Comparison of ENCODE assay signal across 8 mouse cellular contexts in genomic region chr5:112718655-112719306, GRCm38 (mm10).
A peak's percentile ranks its signal among the peaks of the same experiment; 100 is the strongest.
DNase-seq lines count a peak whose midpoint lies in the region; ATAC-seq and TF ChIP-seq lines count a peak whose summit lies in the region.

No protein-coding gene starts in this region.

- WGBS in hindbrain, embryonic 11.5 days, result 40% methylated on average over 12 of the region's 12 CpGs
- 38% methylated on average over 12 of the region's 12 CpGs for WGBS in liver, postnatal 0 days (ENCODE audit: insufficient replicate concordance)
- WGBS in neural tube, embryonic 15.5 days, result 21% methylated on average over 12 of the region's 12 CpGs

- H3K36me3 ChIP-seq in hindbrain, embryonic 11.5 days (ENCODE audit: control insufficient read depth, insufficient read depth, low read length), result no peaks in the 10 kb centered on the region
- no peaks in the 10 kb centered on the region for H3K36me3 ChIP-seq in liver, postnatal 0 days (replicated peaks; ENCODE audit: insufficient read depth, low read length)
- no peaks in the 10 kb centered on the region for H3K36me3 ChIP-seq in neural tube, embryonic 15.5 days

- H3K9me3 ChIP-seq in hindbrain, embryonic 11.5 days (ENCODE audit: control insufficient read depth, low read length), result no peaks in the 10 kb centered on the region
- no peaks in the 10 kb centered on the region for H3K9me3 ChIP-seq in liver, postnatal 0 days (ENCODE audit: low read length)
- H3K9me3 ChIP-seq in neural tube, embryonic 15.5 days (replicated peaks), result no peaks in the 10 kb centered on the region

- TF ChIP-seq EP300 in liver, postnatal 0 days (IDR thresholded peaks at IDR 0.05; ENCODE audit: low read depth), result no peak

- H3K4me3 ChIP-seq in hindbrain, embryonic 11.5 days (ENCODE audit: low read depth, low read length), result no peak overlapping the region
- H3K4me3 ChIP-seq in liver, postnatal 0 days (ENCODE audit: low read depth, low read length), result no peak overlapping the region
- no peak overlapping the region for H3K4me3 ChIP-seq in neural tube, embryonic 15.5 days (replicated peaks)

- H3K27me3 ChIP-seq in hindbrain, embryonic 11.5 days (ENCODE audit: control insufficient read depth, insufficient read depth, low read length), result no peaks in the 10 kb centered on the region
- no peaks in the 10 kb centered on the region for H3K27me3 ChIP-seq in liver, postnatal 0 days (ENCODE audit: insufficient read depth, low read length)
- H3K27me3 ChIP-seq in neural tube, embryonic 15.5 days (replicated peaks), result 0 out of 2 replicates have a peak, but pooled peaks cover 3% of the 10 kb centered on the region

- no peak overlapping the region for H3K4me2 ChIP-seq in hindbrain, embryonic 11.5 days (replicated peaks; ENCODE audit: low read depth, low read length)
- H3K4me2 ChIP-seq in liver, postnatal 0 days (ENCODE audit: low read depth, low read length), result no peak overlapping the region
- no peak overlapping the region for H3K4me2 ChIP-seq in neural tube, embryonic 15.5 days

- DNase-seq in spleen, postnatal 10 days (ENCODE audit: low spot score in 2 of 2), result peak; percentile 4 to 62
- DNase-seq in spleen, postnatal 36 days (ENCODE audit: low spot score in 2 of 2), result no peak
- peak; percentile 96 for DNase-seq in embryo, embryonic 10 days (ENCODE audit: low spot score)
- peak; percentile 92 for DNase-seq in hindbrain, embryonic 11.5 days (ENCODE audit: low spot score)
- peak; percentile 73 for DNase-seq in liver, postnatal 0 days
- DNase-seq in frontal cortex, postnatal 25 days (ENCODE audit: low spot score in 2 of 2), result no peak
- DNase-seq in cerebellum, adult 11-12 months, result no peak

- no peak overlapping the region for H3K27ac ChIP-seq in hindbrain, embryonic 11.5 days (ENCODE audit: low read depth, low read length)
- H3K27ac ChIP-seq in liver, postnatal 0 days (ENCODE audit: low read depth), result no peak overlapping the region
- peak overlapping the region; percentile 35 for H3K27ac ChIP-seq in neural tube, embryonic 15.5 days (replicated peaks)

- H3K4me1 ChIP-seq in hindbrain, embryonic 11.5 days (replicated peaks; ENCODE audit: control insufficient read depth, insufficient read depth, low read length), result no peaks in the 10 kb centered on the region
- no peaks in the 10 kb centered on the region for H3K4me1 ChIP-seq in liver, postnatal 0 days (ENCODE audit: insufficient read depth)
- peaks cover 14% of the 10 kb centered on the region for H3K4me1 ChIP-seq in neural tube, embryonic 15.5 days

- no peak for ATAC-seq in hindbrain, embryonic 11.5 days (ENCODE audit: low FRiP score)
- ATAC-seq in liver, postnatal 0 days, result no peak
- ATAC-seq in neural tube, embryonic 15.5 days (ENCODE audit: low FRiP score), result no peak

- H3K9ac ChIP-seq in hindbrain, embryonic 11.5 days (ENCODE audit: low read depth, low read length), result no peak overlapping the region
- no peak overlapping the region for H3K9ac ChIP-seq in liver, postnatal 0 days (replicated peaks)
- H3K9ac ChIP-seq in neural tube, embryonic 15.5 days (replicated peaks), result no peak overlapping the region

- TF ChIP-seq CTCF in liver, postnatal 0 days (IDR thresholded peaks at IDR 0.05; ENCODE audit: low read depth), result no peak

Comparison
In these comparisons a context has a peak if more than half of its experiments do, and no peak if none do; other contexts are left out.
1. DNase-seq: peak in spleen, postnatal 10 days (2 of 2), embryo, embryonic 10 days (single experiment), hindbrain, embryonic 11.5 days (single experiment) and liver, postnatal 0 days (single experiment); none in spleen, postnatal 36 days (0 of 2), frontal cortex, postnatal 25 days (0 of 2) and cerebellum, adult 11-12 months (single experiment).